Mouse (Mus musculus): ENCODE measurements around the gene Plac1. TPM values are rescaled to one million over a fixed set of nuclear protein-coding genes. Genes with fewer than 3 reads are reported as not detected.

Gene Plac1
- polyA plus RNA-seq, 1 experiment, result not detected

- TF ChIP-seq CTCF (IDR thresholded peaks at IDR 0.05; ENCODE audit: extremely low read depth, insufficient read depth, low read length) (no peak), POLR2A (IDR thresholded peaks at IDR 0.05; ENCODE audit: extremely low read depth, insufficient read depth, low read length) (no peak)
- Histone ChIP-seq H3K27ac (ENCODE audit: insufficient read depth, low read length) (no peak overlapping the region), H3K4me1 (ENCODE audit: control insufficient read depth, insufficient read depth, low read length) (no peaks in the 10 kb centered on the region), H3K4me3 (ENCODE audit: insufficient read depth, low read length) (no peak overlapping the region)
Measured at GRCm38 (mm10) chrX:53098293-53098692, 141.6 kb downstream of the Plac1 start.

- H3K4me3 ChIP-seq (ENCODE audit: insufficient read depth, low read length), result no peak overlapping the region
- no peaks in the 10 kb centered on the region for H3K4me1 ChIP-seq (ENCODE audit: control insufficient read depth, insufficient read depth, low read length)
- no peak overlapping the region for H3K27ac ChIP-seq (ENCODE audit: insufficient read depth, low read length)
- TF ChIP-seq CTCF (IDR thresholded peaks at IDR 0.05; ENCODE audit: extremely low read depth, insufficient read depth, low read length) (no peak), POLR2A (IDR thresholded peaks at IDR 0.05; ENCODE audit: extremely low read depth, insufficient read depth, low read length) (no peak)
Measured at GRCm38 (mm10) chrX:53097786-53098185, 142.1 kb downstream of the Plac1 start.

GRCm38 (mm10) chrX:53093381-53093780 lies 146.5 kb downstream of the Plac1 start:
- Histone ChIP-seq H3K27ac (ENCODE audit: insufficient read depth, low read length) (no peak overlapping the region), H3K4me1 (ENCODE audit: control insufficient read depth, insufficient read depth, low read length) (no peaks in the 10 kb centered on the region), H3K4me3 (ENCODE audit: insufficient read depth, low read length) (no peak overlapping the region)
- TF ChIP-seq CTCF (IDR thresholded peaks at IDR 0.05; ENCODE audit: extremely low read depth, insufficient read depth, low read length) (no peak), POLR2A (IDR thresholded peaks at IDR 0.05; ENCODE audit: extremely low read depth, insufficient read depth, low read length) (no peak)

- TF ChIP-seq CTCF (IDR thresholded peaks at IDR 0.05; ENCODE audit: extremely low read depth, insufficient read depth, low read length), result no peak
- no peak for TF ChIP-seq POLR2A (IDR thresholded peaks at IDR 0.05; ENCODE audit: extremely low read depth, insufficient read depth, low read length)
- H3K4me3 ChIP-seq (ENCODE audit: insufficient read depth, low read length), result no peak overlapping the region
- no peak overlapping the region for H3K27ac ChIP-seq (ENCODE audit: insufficient read depth, low read length)
- H3K4me1 ChIP-seq (ENCODE audit: control insufficient read depth, insufficient read depth, low read length), result no peaks in the 10 kb centered on the region
Measured at GRCm38 (mm10) chrX:53088663-53089292, 151.1 kb downstream of the Plac1 start.

GRCm38 (mm10) chrX:53087202-53087601 lies 152.7 kb downstream of the Plac1 start:
- H3K4me3 ChIP-seq (ENCODE audit: insufficient read depth, low read length), result no peak overlapping the region
- no peak overlapping the region for H3K27ac ChIP-seq (ENCODE audit: insufficient read depth, low read length)
- H3K4me1 ChIP-seq (ENCODE audit: control insufficient read depth, insufficient read depth, low read length), result no peaks in the 10 kb centered on the region
- TF ChIP-seq POLR2A (IDR thresholded peaks at IDR 0.05; ENCODE audit: extremely low read depth, insufficient read depth, low read length), result no peak
- no peak for TF ChIP-seq CTCF (IDR thresholded peaks at IDR 0.05; ENCODE audit: extremely low read depth, insufficient read depth, low read length)

DNA sequence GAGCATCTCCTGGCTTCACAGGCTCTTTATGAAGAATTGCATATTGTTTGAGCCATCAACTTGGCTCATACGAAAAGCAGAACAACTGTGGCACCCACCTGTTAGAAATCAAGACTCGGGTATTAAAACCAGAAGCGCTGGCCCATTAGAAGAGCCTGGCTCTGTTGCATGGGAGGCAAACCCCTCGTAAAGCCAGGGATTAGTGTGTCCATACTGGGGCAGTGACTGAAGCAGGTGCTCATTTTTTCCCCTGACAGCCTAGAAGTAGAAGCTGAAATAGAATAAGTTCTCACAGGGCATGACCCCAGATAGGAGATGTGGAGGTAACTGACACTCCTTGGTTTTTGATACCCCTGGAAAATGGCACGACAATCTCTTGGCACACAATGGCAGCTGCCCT lies 154.4 kb downstream of the Plac1 start:
- TF ChIP-seq POLR2A (IDR thresholded peaks at IDR 0.05; ENCODE audit: extremely low read depth, insufficient read depth, low read length), result no peak
- no peak for TF ChIP-seq CTCF (IDR thresholded peaks at IDR 0.05; ENCODE audit: extremely low read depth, insufficient read depth, low read length)
- H3K4me3 ChIP-seq (ENCODE audit: insufficient read depth, low read length), result no peak overlapping the region
- no peaks in the 10 kb centered on the region for H3K4me1 ChIP-seq (ENCODE audit: control insufficient read depth, insufficient read depth, low read length)
- no peak overlapping the region for H3K27ac ChIP-seq (ENCODE audit: insufficient read depth, low read length)

GRCm38 (mm10) chrX:53064406-53064805 lies 175.5 kb downstream of the Plac1 start:
- Histone ChIP-seq H3K4me3 (ENCODE audit: insufficient read depth, low read length) (no peak overlapping the region), H3K4me1 (ENCODE audit: control insufficient read depth, insufficient read depth, low read length) (no peaks in the 10 kb centered on the region), H3K27ac (ENCODE audit: insufficient read depth, low read length) (no peak overlapping the region)
- no peak for TF ChIP-seq POLR2A (IDR thresholded peaks at IDR 0.05; ENCODE audit: extremely low read depth, insufficient read depth, low read length)
- TF ChIP-seq CTCF (IDR thresholded peaks at IDR 0.05; ENCODE audit: extremely low read depth, insufficient read depth, low read length), result no peak

GRCm38 (mm10) chrX:53059426-53060007 lies 180.4 kb downstream of the Plac1 start:
- Histone ChIP-seq H3K4me3 (ENCODE audit: insufficient read depth, low read length) (no peak overlapping the region), H3K4me1 (ENCODE audit: control insufficient read depth, insufficient read depth, low read length) (no peaks in the 10 kb centered on the region), H3K27ac (ENCODE audit: insufficient read depth, low read length) (no peak overlapping the region)
- TF ChIP-seq POLR2A (IDR thresholded peaks at IDR 0.05; ENCODE audit: extremely low read depth, insufficient read depth, low read length) (no peak), CTCF (IDR thresholded peaks at IDR 0.05; ENCODE audit: extremely low read depth, insufficient read depth, low read length) (no peak)

DNA sequence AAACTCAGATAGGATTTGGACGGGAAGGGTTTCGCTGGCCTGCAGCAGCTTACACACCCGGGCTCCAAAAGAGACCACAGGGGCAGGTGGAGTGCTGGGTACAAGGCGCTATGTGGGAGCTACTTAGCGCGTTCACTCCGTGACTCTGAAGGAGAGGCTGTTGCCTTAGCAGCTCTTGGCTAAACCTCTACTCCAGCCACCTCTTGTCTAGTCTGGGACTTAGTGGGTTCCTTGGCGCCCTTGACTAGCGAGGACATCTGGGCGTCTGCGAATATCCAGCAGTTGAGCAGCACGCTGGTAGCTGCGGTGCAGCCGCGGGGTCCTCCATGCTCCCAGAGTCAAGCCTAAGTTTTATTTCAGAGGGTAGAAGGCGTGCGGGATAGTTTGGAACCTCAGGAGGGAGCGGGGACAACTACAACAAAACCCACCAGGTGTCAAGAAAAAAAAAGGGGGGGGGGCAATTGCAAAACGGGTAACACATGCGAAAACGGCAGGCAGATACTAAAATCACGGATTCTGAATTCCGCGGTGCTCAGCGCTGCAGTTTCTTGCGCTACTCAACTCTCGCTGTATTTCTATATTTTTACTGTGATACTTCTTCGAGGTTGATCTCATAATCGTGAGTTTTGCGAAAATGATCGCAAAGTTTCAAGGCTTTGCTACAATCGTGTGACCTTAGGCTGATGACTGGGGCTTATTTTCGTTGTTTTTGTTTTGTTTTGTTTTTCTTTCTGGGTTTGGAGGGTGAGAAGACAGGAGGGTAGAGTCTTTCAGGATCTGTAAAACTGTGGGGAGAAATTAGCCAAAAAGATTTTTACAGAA lies 181.2 kb downstream of the Plac1 start:
- TF ChIP-seq CTCF (IDR thresholded peaks at IDR 0.05; ENCODE audit: extremely low read depth, insufficient read depth, low read length), result no peak
- no peak for TF ChIP-seq POLR2A (IDR thresholded peaks at IDR 0.05; ENCODE audit: extremely low read depth, insufficient read depth, low read length)
- H3K4me1 ChIP-seq (ENCODE audit: control insufficient read depth, insufficient read depth, low read length), result no peaks in the 10 kb centered on the region
- H3K27ac ChIP-seq (ENCODE audit: insufficient read depth, low read length), result no peak overlapping the region
- no peak overlapping the region for H3K4me3 ChIP-seq (ENCODE audit: insufficient read depth, low read length)

Measured in cortical plate, adult 2 months (tissue).